In the genomic region with DNA sequence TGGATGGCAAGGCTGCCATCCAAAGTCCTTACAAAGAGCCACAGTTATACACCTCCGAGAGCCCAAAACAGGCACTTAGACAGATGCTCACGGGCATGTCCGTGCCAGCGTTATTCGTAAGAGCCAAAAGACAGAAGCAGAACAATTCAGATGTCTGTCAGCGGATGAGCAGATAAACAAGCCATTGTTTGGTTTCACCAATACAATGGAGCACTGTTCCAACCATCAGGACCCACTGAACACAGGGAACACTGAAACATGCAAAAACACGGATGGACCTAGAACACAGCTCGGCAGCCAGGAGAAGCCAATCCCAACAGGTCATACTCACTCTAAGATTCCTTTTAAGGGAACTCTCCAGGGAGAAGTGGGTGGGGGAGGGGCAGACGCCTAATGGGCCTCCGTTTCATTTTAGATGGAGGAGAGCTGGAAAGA, we compare ENCODE assay signal across 8 mouse cellular contexts. TPM values are rescaled to one million over a fixed set of nuclear protein-coding genes. Genes with fewer than 3 reads are reported as not detected.
DNase-seq lines count a peak whose midpoint lies in the region; ATAC-seq lines count a peak whose summit lies in the region.

No protein-coding gene starts in this region.

- no peaks in the 10 kb centered on the region for H3K9me3 ChIP-seq in embryonic facial prominence, embryonic 12.5 days
- H3K9me3 ChIP-seq in hindbrain, embryonic 14.5 days (ENCODE audit: control insufficient read depth, low read length): no peaks in the 10 kb centered on the region
- H3K9me3 ChIP-seq in midbrain, embryonic 11.5 days (ENCODE audit: control insufficient read depth, low read length): no peaks in the 10 kb centered on the region

- peaks cover 8% of the 10 kb centered on the region; the same call in 1 of the 2 replicates for H3K4me1 ChIP-seq in embryonic facial prominence, embryonic 12.5 days
- H3K4me1 ChIP-seq in hindbrain, embryonic 14.5 days (replicated peaks; ENCODE audit: control insufficient read depth, insufficient read depth, low read length): peaks cover 21% of the 10 kb centered on the region
- H3K4me1 ChIP-seq in midbrain, embryonic 11.5 days (ENCODE audit: control insufficient read depth, insufficient read depth, low read length): peaks cover 5% of the 10 kb centered on the region; the same call in 1 of the 2 replicates

- no peaks in the 10 kb centered on the region for H3K27me3 ChIP-seq in embryonic facial prominence, embryonic 12.5 days
- H3K27me3 ChIP-seq in hindbrain, embryonic 14.5 days (ENCODE audit: control insufficient read depth, insufficient read depth, low read length): no peaks in the 10 kb centered on the region
- no peaks in the 10 kb centered on the region for H3K27me3 ChIP-seq in midbrain, embryonic 11.5 days (ENCODE audit: control insufficient read depth, insufficient read depth, low read length)

- intact Hi-C loops in left cerebral cortex, postnatal 36 days (cut with DNase I): no loop called here

- no peak overlapping the region for H3K4me2 ChIP-seq in embryonic facial prominence, embryonic 12.5 days (replicated peaks)
- peak overlapping the region; percentile 21 for H3K4me2 ChIP-seq in hindbrain, embryonic 14.5 days (replicated peaks)
- H3K4me2 ChIP-seq in midbrain, embryonic 11.5 days: no peak overlapping the region

- peak overlapping the region; percentile 24 for H3K27ac ChIP-seq in embryonic facial prominence, embryonic 12.5 days
- peak overlapping the region; percentile 70 for H3K27ac ChIP-seq in hindbrain, embryonic 14.5 days
- H3K27ac ChIP-seq in midbrain, embryonic 11.5 days (ENCODE audit: low read depth, low read length): no peak overlapping the region

- DNase-seq in left cerebral cortex, adult 11 months (ENCODE audit: low spot score): peak; percentile 54
- no peak for DNase-seq in left cerebral cortex, postnatal 36 days (ENCODE audit: low spot score in 2 of 2)
- peak; percentile 52 for DNase-seq in hindbrain, embryonic 14.5 days (ENCODE audit: low spot score)
- no peak for DNase-seq in midbrain, embryonic 11.5 days (ENCODE audit: low spot score, missing footprints)
- no peak for DNase-seq in spleen, postnatal 4 days (ENCODE audit: low spot score in 2 of 2)
- no peak for DNase-seq in frontal cortex, postnatal 10 days (ENCODE audit: low spot score in 2 of 2)

- H3K36me3 ChIP-seq in embryonic facial prominence, embryonic 12.5 days: no peaks in the 10 kb centered on the region
- H3K36me3 ChIP-seq in hindbrain, embryonic 14.5 days (replicated peaks; ENCODE audit: control insufficient read depth, insufficient read depth): no peaks in the 10 kb centered on the region
- no peaks in the 10 kb centered on the region for H3K36me3 ChIP-seq in midbrain, embryonic 11.5 days (ENCODE audit: control insufficient read depth, insufficient read depth, low read length)

- no peak for ATAC-seq in embryonic facial prominence, embryonic 12.5 days (ENCODE audit: insufficient number of reproducible peaks, insufficient read depth, low FRiP score, low TSS enrichment)
- ATAC-seq in hindbrain, embryonic 14.5 days (ENCODE audit: low FRiP score): no peak
- ATAC-seq in midbrain, embryonic 11.5 days (ENCODE audit: low FRiP score): peak; percentile 35
- no peak for ATAC-seq in erythroblast, adult 5-6 weeks (replicated peaks; ENCODE audit: low FRiP score, poor library complexity, severe bottlenecking)

- 18% methylated on average over 10 of the region's 10 CpGs for WGBS in embryonic facial prominence, embryonic 12.5 days
- WGBS in hindbrain, embryonic 14.5 days: 16% methylated on average over 10 of the region's 10 CpGs
- WGBS in midbrain, embryonic 11.5 days: 45% methylated on average over 10 of the region's 10 CpGs

- H3K9ac ChIP-seq in embryonic facial prominence, embryonic 12.5 days: no peak overlapping the region
- H3K9ac ChIP-seq in hindbrain, embryonic 14.5 days: no peak overlapping the region
- no peak overlapping the region for H3K9ac ChIP-seq in midbrain, embryonic 11.5 days (ENCODE audit: low read length)

- H3K4me3 ChIP-seq in embryonic facial prominence, embryonic 12.5 days: no peak overlapping the region
- no peak overlapping the region for H3K4me3 ChIP-seq in hindbrain, embryonic 14.5 days (replicated peaks; ENCODE audit: low read length)
- no peak overlapping the region for H3K4me3 ChIP-seq in midbrain, embryonic 11.5 days (ENCODE audit: low read depth, low read length)

RNA-seq across cellular contexts. Expression of gene Jmjd1c, which starts 34.5 kb away (rescaled TPM):
- 10 to 100 TPM; 71.2 to 96.3 TPM for total RNA-seq in left cerebral cortex, postnatal 36 days (2021)
- 56.3 and 62.7 TPM in 2 replicates for polyA plus RNA-seq in embryonic facial prominence, embryonic 12.5 days (2016; fragmentation: Nextera tagmentation; extraction: Ambion mirVana)
- polyA plus RNA-seq in hindbrain, embryonic 14.5 days (2014; fragmentation: Nextera tagmentation; extraction: Ambion mirVana): 41.7 and 59.5 TPM in 2 replicates
- polyA plus RNA-seq in midbrain, embryonic 11.5 days (2014; fragmentation: Nextera tagmentation; extraction: Ambion mirVana): 46.9 and 49.0 TPM in 2 replicates
- total RNA-seq in erythroblast, adult 5-6 weeks (2015; ENCODE audit: low replicate concordance): 25.4 and 38.5 TPM in 2 replicates
- 36.3 and 39.3 TPM in 2 replicates for total RNA-seq in erythroblast, adult 5-6 weeks (2017; ENCODE audit: low replicate concordance)

RNA-seq across cellular contexts. Expression of gene Reep3, which starts 35.4 kb away (rescaled TPM):
- 10 to 100 TPM; 18.4 to 19.7 TPM for total RNA-seq in left cerebral cortex, postnatal 36 days (2021)
- polyA plus RNA-seq in embryonic facial prominence, embryonic 12.5 days (2016; fragmentation: Nextera tagmentation; extraction: Ambion mirVana): 38.7 and 39.7 TPM in 2 replicates
- polyA plus RNA-seq in hindbrain, embryonic 14.5 days (2014; fragmentation: Nextera tagmentation; extraction: Ambion mirVana): 32.4 and 32.8 TPM in 2 replicates
- polyA plus RNA-seq in midbrain, embryonic 11.5 days (2014; fragmentation: Nextera tagmentation; extraction: Ambion mirVana): 37.5 and 38.9 TPM in 2 replicates
- 14.8 and 16.5 TPM in 2 replicates for total RNA-seq in erythroblast, adult 5-6 weeks (2015; ENCODE audit: low replicate concordance)
- total RNA-seq in erythroblast, adult 5-6 weeks (2017; ENCODE audit: low replicate concordance): 6.4 and 8.1 TPM in 2 replicates

Comparison
In these comparisons a context has a peak if more than half of its experiments do, and no peak if none do; other contexts are left out.
1. DNase-seq: peak in left cerebral cortex, adult 11 months (single experiment) and hindbrain, embryonic 14.5 days (single experiment); none in left cerebral cortex, postnatal 36 days (0 of 2), midbrain, embryonic 11.5 days (single experiment), spleen, postnatal 4 days (0 of 2) and frontal cortex, postnatal 10 days (0 of 2).